Comparison of ENCODE assay signal across 9 mouse cellular contexts in the genomic region with DNA sequence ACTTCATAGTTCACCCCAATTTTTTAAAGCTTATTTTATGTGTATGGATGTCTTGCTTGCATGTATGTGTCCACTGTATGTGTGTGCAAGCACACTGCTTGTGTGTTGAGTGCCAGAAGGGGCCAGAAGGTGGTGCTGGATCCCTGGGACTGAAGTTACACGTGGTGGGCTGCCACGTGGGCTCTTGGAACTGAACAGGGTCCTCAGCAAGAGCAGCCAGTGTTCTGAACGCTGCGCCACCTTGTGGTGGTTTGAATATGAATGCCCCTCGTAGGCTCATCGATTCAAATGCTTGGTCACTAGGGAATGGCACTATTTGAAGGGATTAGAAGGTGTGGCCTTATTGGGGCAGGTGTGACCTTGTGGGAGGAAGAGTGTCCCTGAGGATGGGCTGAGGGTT. TPM values are rescaled to one million over a fixed set of nuclear protein-coding genes. Genes with fewer than 3 reads are reported as not detected.
A peak's percentile ranks its signal among the peaks of the same experiment; 100 is the strongest.
DNase-seq lines count a peak whose midpoint lies in the region; ATAC-seq and TF ChIP-seq lines count a peak whose summit lies in the region.
"Had no signal": no experiment of that assay in that cellular context is flagged by ENCODE, and none has a peak within 500 bp of the region (broad histone marks: within the 10 kb centered on the region; RNA-seq: fewer than 3 reads in every experiment).

No protein-coding gene starts in this region.

- no peaks in the 10 kb centered on the region for H3K27me3 ChIP-seq in kidney, embryonic 14.5 days (ENCODE audit: control insufficient read depth, insufficient read depth, low read length)
- H3K27me3 ChIP-seq in midbrain, embryonic 11.5 days (ENCODE audit: control insufficient read depth, insufficient read depth, low read length), result no peaks in the 10 kb centered on the region

- TF ChIP-seq CTCF in cortical plate, adult 2 months (IDR thresholded peaks at IDR 0.05; ENCODE audit: extremely low read depth, insufficient read depth, low read length), result peak; percentile 48; the same call in 1 of the 2 replicates

- 0 out of 2 replicates have a peak, but pooled peaks cover 3% of the 10 kb centered on the region for H3K9me3 ChIP-seq in kidney, embryonic 14.5 days (ENCODE audit: control insufficient read depth, low read length)
- H3K9me3 ChIP-seq in midbrain, embryonic 11.5 days (ENCODE audit: control insufficient read depth, low read length), result no peaks in the 10 kb centered on the region; the same call in 1 of the 2 replicates

- peak; percentile 55 for ATAC-seq in kidney, embryonic 14.5 days (ENCODE audit: low FRiP score, low TSS enrichment)
- peak; percentile 72 for ATAC-seq in midbrain, embryonic 11.5 days (ENCODE audit: low FRiP score)
- ATAC-seq in erythroblast, adult 5-6 weeks (replicated peaks; ENCODE audit: low FRiP score, poor library complexity, severe bottlenecking), result no peak

- peak; percentile 21 to 68 for DNase-seq in adrenal gland, adult (ENCODE audit: inconsistent age in 2 of 2, low spot score in 1 of 2)
- DNase-seq in adrenal gland, postnatal 4 days (ENCODE audit: low spot score in 2 of 2), result no peak
- peak; percentile 75 for DNase-seq in left cerebral cortex, postnatal 4 days
- DNase-seq in left cerebral cortex, postnatal 36 days (ENCODE audit: low spot score in 2 of 2), result no peak
- DNase-seq in midbrain, embryonic 11.5 days (ENCODE audit: low spot score, missing footprints), result peak; percentile 94

- H3K4me3 ChIP-seq in cortical plate, adult 2 months (ENCODE audit: insufficient read depth, low read length), result no peak overlapping the region
- no peak overlapping the region for H3K4me3 ChIP-seq in kidney, embryonic 14.5 days (ENCODE audit: low read length)
- H3K4me3 ChIP-seq in midbrain, embryonic 11.5 days (ENCODE audit: low read depth, low read length), result no peak overlapping the region

- no peaks in the 10 kb centered on the region for H3K36me3 ChIP-seq in kidney, embryonic 14.5 days (ENCODE audit: control insufficient read depth, insufficient read depth, low read length)
- no peaks in the 10 kb centered on the region for H3K36me3 ChIP-seq in midbrain, embryonic 11.5 days (ENCODE audit: control insufficient read depth, insufficient read depth, low read length)

- WGBS in kidney, embryonic 14.5 days, result 35% methylated on average over 6 of the region's 6 CpGs
- WGBS in midbrain, embryonic 11.5 days, result 18% methylated on average over 6 of the region's 6 CpGs

- TF ChIP-seq POLR2A in cortical plate, adult 2 months (IDR thresholded peaks at IDR 0.05; ENCODE audit: extremely low read depth, insufficient read depth, low read length), result no peak

- intact Hi-C loops in left cerebral cortex, postnatal 4 days (cut with DNase I), result no loop called here
- intact Hi-C loops in left cerebral cortex, postnatal 36 days (cut with DNase I), result no loop called here

- H3K9ac ChIP-seq in kidney, embryonic 14.5 days (ENCODE audit: low read depth, low read length), result no peak overlapping the region
- no peak overlapping the region for H3K9ac ChIP-seq in midbrain, embryonic 11.5 days (ENCODE audit: low read length)

- H3K27ac ChIP-seq in cortical plate, adult 2 months (ENCODE audit: insufficient read depth, low read length), result no peak overlapping the region
- H3K27ac ChIP-seq in kidney, embryonic 14.5 days (ENCODE audit: low read depth, low read length), result no peak overlapping the region
- no peak overlapping the region for H3K27ac ChIP-seq in midbrain, embryonic 11.5 days (ENCODE audit: low read depth, low read length)
- H3K27ac ChIP-seq: macrophage had no signal

- H3K4me2 ChIP-seq in kidney, embryonic 14.5 days (replicated peaks; ENCODE audit: low read depth, low read length), result no peak overlapping the region
- H3K4me2 ChIP-seq in midbrain, embryonic 11.5 days, result no peak overlapping the region

- H3K4me1 ChIP-seq in cortical plate, adult 2 months (ENCODE audit: control insufficient read depth, insufficient read depth, low read length), result no peaks in the 10 kb centered on the region
- no peaks in the 10 kb centered on the region for H3K4me1 ChIP-seq in kidney, embryonic 14.5 days (ENCODE audit: control insufficient read depth, insufficient read depth, low read length)
- no peaks in the 10 kb centered on the region for H3K4me1 ChIP-seq in midbrain, embryonic 11.5 days (ENCODE audit: control insufficient read depth, insufficient read depth, low read length)

RNA-seq across cellular contexts. Expression of gene A530016L24Rik, which starts 38.4 kb away (rescaled TPM):
- total RNA-seq in adrenal gland, postnatal 4 days (2021), result 1 to 10 TPM; 9.1 to 9.8 TPM
- under 1 TPM; 0.74 to 0.95 TPM for total RNA-seq in left cerebral cortex, postnatal 4 days (2021)
- total RNA-seq in left cerebral cortex, postnatal 36 days (2021), result under 1 TPM in 1 of 2 experiments, not detected in 1; 0.22 TPM
- 0.06 TPM in 1 of 2 replicates, not detected in the other for polyA plus RNA-seq in cortical plate, adult 2 months (2012; rRNA removed)
- 0.08 and 0.40 TPM in 2 replicates for polyA plus RNA-seq in kidney, embryonic 14.5 days (2014; fragmentation: Nextera tagmentation; extraction: Ambion mirVana)
- not detected in 2 replicates for polyA plus RNA-seq in midbrain, embryonic 11.5 days (2014; fragmentation: Nextera tagmentation; extraction: Ambion mirVana)
- total RNA-seq in erythroblast, adult 5-6 weeks (2015; ENCODE audit: low replicate concordance), result not detected in 2 replicates
- total RNA-seq in erythroblast, adult 5-6 weeks (2017; ENCODE audit: low replicate concordance), result not detected in 2 replicates
- polyA plus RNA-seq: macrophage had no signal

Comparison
In these comparisons a context has a peak if more than half of its experiments do, and no peak if none do; other contexts are left out.
1. DNase-seq: peak in adrenal gland, adult (2 of 2), left cerebral cortex, postnatal 4 days (single experiment) and midbrain, embryonic 11.5 days (single experiment); none in adrenal gland, postnatal 4 days (0 of 2) and left cerebral cortex, postnatal 36 days (0 of 2).
2. RNA of gene A530016L24Rik, which starts 38.4 kb away (total RNA-seq): 9.1 to 9.8 TPM in adrenal gland, postnatal 4 days; 0.74 to 0.95 TPM in left cerebral cortex, postnatal 4 days, 0.22 TPM in left cerebral cortex, postnatal 36 days and not detected in erythroblast, adult 5-6 weeks; every median in the first group is over 4 times any median in the second.